Mouse (Mus musculus): ENCODE measurements around the gene Ppp1r18.

DNA sequence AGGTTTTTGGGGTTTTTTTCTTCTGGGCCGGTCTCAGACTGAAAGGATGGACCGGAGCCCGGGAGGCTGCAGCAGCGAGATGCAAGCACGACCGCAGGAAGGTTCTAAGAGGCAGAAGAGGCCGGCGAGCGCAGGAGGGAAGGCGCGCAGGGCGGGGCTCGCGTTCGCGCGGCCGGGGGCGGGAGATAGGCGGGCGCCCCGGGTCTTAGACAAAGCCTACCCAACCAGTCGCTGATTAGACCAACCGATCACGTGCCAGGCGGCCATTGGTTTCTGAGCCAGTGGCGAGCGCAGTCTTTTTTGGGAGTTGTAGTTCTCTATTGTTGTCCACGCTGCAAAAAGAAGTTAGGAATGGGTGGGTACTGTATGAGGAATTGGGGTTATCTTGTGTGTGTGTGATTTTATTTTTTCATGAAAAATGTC, 27.3 kb upstream of the Ppp1r18 start, which contains the start of gene Tubb5:
- TF ChIP-seq CTCF (IDR thresholded peaks at IDR 0.05; ENCODE audit: extremely low read depth, insufficient read depth, low read length) (no peak), POLR2A (IDR thresholded peaks at IDR 0.05; ENCODE audit: extremely low read depth, insufficient read depth, low read length) (peak; percentile 96)

All from cortical plate, adult 2 months (tissue).